Mouse (Mus musculus) fat pad, adult 2 months (tissue): ENCODE results near the gene Rdh16f2.
"Not testable (repeated sequence)": the region's sequence is repeated elsewhere in the genome, so short reads cannot be mapped to it uniquely, and the experiment has no call there.

Experiments
- DNase-seq: peaks from one replicate; pipeline ENCODE4 v3.0.0-alpha.2; 2011; ENCODE audit warnings: low read depth, low spot score; ENCODE audit errors: extremely low read depth

Gene Rdh16f2

DNA sequence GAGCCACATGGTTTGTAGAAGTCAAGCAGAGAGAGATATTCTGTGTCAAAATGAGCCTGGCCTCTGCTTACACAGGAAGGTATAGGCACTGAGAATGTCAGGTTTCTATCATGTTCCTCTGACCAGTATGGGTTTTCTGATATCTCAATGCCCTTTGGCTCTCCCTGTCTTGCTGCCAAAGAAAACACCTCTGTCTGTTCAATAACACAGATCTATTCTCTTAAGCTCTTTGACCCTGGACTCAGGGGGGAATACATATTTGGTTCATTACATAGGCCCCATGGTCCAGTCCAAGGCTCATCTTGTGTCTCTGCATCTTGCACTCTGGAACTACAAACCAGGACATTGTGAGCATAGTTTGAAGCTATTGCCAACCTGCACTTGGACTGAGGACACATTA is 22.3 kb downstream of the Rdh16f2 start, which contains the start of gene Rdh7:
Gene Rdh7, minus strand, starts transcription at position 213 of the 400 bp plus-strand sequence.
- DNase-seq, result no peak

DNA sequence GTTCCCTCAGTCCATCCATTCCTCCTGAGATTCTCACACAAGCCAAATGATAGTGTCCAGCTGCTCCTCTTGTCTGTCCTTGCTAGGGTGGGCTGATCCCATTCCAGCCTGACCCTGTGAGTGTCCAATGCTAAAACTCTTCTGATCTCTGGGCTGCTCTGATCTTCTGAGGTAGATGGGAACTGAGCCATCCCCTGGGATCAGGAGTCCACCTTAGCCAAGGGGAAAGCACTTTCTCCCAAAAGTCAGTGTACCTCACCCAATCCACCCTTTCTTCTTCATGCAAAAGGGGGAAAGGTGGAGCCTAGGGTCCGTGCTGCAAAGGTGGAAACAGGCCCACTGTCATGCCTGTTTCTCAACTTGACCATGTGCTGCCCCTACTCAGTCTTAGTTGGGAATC is 25.2 kb downstream of the Rdh16f2 start:
- DNase-seq, result no peak

DNA sequence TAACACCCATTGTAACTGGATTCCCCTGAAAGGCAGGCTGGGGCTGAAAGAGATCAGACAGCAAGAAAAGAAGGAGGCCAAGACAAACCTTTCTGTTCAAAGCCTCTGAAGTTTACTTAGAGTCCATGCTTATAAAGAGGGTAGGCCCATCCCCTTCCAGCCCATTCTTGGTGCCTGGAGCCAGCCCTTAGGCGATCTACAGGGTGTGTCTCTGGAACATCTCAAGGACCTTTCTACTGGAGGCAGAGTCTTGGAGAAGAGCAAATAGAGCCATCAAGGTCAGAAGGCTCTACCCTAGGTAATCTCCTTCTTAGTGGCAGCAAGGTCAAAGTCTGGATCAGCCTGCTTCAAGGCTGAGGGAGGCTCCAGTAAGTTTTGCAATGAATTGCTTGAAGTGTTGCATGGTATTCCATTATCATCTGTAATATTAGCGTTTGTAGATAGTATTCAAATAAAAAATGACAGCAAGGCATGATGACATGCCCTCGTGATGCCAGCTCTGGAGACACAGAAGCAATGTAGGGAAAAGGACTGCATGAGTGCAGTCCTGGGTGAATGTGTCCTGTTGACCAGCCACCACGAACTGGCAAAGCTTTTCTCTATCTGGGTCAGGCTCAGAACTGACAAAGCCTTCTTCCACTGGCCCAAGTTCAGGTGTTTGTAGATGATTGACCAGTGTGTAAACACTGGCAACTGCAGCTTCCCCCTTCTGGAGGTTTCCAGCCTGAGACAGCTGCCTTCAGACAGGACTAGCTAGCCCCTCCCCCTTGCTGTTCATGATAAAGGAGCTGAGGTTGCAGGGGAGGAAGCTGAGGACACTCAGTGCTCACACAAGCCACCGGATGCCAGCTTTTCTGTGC is 27.1 kb downstream of the Rdh16f2 start:
- DNase-seq, result not testable (repeated sequence)

DNA sequence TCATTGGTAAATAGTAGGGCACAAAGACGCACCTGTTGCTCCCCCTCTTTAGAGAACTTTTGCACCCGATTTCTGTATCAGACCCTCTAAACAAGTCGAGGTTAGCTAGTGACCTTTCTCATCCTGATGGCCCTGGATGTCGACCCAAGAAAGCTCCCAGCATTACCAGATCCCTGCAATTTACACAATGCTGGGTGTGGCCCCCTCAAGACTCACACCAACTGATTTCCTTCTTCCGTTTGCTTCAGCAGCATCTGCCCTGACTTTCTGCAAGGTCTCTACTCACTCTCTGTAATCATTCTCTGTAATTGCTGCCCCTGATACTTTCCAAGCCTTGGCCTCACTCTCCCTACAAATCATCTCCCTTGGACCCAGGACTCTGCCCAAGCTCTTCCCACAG is 30.4 kb downstream of the Rdh16f2 start:
- DNase-seq, result no peak

DNA sequence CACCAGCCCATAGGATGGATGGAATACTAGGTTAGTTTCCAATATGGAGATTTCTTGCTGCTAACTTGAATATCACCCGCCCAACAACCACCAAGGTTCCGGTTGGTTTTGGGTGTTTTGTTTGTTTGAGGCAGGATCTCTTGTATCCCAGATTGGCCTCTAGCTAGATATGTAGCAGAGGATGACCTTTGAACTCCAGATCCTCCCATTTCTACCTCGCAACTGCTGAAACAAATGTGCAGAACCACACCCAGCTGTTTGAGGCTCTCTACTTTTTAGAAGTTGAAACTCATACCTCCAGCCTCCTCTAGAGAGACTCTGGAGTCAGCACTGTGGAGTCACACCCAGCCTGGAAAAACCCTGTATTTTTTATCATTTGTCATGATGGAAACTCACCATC is 31.2 kb downstream of the Rdh16f2 start:
- DNase-seq, result no peak

DNA sequence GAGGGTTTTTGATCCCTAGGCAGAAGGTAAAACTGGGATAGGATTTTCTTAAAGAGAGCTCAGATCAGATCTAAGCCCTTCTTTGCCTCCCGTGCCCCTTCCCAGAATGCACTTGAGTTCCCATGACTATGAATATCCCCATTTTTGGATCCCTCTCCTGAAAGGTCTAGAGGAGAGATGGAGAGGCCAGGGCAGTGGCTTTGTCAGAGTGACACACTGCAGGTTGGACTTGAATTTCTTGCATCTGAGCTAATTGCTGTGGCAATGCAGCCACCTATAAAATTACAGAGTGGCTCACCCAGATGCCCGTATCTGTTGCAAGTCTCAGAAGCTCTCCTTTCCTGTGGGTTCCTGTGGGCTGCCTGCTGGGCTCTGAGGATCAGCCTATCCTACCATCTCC is 31.9 kb downstream of the Rdh16f2 start, which contains the start of gene Sdr9c7:
Gene Sdr9c7, plus strand, starts transcription at position 301 of the 400 bp plus-strand sequence.
- no peak for DNase-seq

DNA sequence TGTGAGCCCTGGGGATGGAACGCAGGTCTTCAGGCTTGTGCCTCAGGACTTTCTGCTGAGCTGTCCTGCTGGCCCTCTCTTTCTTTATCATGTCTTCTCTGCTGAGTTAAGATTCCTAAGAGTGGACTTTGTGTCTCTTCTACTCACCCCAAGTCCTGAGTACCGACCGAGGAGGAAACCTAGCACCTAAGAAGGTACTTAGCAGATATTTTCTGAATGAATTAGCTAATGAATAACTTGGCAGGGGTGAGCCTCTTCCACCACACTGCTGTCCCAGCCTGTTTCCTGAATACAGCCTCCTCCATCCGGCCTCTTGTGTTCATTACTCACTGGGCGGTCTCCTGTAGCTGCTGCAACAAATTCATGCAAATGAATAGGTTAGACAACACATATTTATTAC is 33.5 kb downstream of the Rdh16f2 start:
- no peak for DNase-seq

DNA sequence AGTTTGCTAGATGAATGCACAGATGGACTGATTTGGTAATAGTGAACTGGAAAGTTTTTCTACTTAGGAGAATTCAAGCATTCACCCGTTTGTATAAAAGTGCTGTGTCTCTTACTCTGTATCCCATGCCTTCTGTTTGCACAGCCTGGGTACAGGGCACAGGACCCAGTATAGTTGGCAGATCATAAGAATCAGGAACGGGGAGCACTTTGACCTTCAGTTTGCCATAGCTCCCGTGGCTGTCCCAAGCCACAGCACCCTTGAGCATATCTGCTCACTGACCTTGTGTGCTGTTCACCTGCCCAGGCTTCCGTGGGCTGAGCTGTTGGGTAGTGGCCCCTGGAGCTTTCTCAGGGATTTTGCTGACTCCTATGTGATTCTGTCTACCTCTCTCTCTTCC is 35.5 kb downstream of the Rdh16f2 start:
- DNase-seq, result no peak

DNA sequence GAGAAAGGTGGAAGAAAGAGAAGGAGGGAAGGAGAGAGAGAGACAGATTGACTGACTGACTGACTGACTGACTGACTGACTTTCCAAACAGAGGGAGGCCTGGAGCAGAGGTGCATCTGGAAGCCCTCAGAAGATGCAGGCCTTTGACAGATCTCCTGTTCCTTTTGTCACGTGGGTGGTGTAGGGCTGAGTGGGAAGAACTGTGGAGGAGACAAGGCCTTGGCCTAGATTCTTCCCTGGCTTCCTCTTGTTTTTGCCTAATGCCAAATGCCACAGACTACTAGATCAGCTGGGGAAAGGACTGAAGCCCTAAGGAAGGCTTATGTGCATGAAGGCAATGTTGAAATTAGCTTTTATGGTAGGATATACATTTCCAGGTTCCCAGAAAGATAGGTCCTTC is 36.8 kb downstream of the Rdh16f2 start:
- DNase-seq, result no peak

DNA sequence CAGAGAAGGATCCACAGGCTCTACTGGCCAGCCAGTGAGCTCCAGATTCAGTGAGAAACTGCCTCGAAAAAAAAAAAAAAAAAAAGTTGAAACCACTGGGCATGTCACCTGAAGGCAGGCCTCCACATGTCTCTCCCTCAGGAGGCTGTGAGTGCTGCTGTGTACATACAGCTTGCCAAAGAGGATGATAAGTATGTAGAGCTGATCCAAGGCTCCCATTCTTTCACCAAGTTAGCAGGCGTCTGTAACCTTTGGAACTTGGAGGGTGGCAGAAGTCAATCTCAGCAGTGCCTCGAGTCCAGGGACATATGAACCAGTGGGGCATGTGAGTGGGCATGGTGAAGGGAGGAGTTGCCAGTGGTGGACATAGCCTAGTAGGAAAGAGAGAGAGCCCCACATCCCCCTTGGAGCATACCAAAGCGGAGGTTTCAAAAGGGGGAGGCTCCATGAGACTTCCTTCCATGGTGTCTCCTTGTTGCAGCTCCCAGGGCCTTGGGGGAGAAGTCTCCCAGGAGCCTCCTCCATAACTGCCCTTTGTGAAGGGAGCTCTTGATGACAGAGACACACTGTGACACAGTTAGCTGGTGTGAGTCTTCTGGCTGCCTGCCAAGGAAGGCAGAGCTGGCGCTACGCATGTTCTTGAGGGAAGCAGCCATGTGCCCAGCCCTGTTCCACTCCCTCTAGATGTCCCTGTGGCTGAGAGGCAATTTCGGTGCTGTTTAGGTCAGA is 38.6 kb downstream of the Rdh16f2 start:
- no peak for DNase-seq

DNA sequence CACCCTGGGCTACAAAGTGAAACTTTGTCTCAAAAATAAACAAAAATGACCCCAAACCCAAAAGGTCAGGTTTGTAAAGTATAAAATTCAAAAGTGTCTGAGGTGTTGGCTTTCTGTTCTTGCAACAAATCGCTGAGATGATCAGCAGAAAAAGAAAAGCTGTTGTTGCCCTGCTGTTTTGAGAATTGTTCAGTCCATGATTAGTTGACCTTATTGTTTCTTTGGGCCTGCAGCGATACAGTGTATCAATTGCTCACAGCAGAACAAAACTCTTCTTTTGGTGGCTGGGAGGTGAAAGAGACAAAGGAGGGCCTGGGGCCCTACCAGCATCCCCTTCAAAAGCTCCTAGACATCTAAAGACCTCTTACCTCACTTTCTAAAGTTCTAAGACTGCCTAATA is 39.9 kb downstream of the Rdh16f2 start:
- no peak for DNase-seq

DNA sequence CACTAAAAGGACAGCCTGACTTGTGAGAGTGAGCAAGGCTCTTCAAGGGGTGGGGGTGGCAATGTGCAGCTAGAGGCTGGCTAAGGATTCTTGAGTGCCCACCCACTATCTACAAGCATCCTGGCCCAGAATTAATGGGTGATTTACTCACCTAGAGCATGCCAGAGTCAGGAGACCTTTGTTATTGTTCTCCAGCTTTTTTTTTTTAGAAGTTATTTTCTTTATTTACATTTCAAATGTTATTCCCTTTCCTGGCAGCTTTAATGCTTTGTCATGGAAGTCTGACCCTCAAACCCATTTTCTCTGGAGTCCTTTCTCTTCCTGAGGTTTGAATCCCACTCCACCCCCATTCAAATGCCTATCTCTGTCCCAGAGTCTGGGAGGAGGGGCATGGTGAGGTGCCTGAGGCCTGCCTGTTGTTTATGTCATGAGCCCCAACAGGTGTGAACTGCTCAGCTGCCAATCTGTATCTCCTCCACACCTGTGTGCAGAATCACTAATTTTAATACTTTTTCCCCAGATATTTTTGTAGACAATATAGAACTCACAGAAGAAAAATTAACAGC is 41.2 kb downstream of the Rdh16f2 start:
- DNase-seq, result no peak

DNA sequence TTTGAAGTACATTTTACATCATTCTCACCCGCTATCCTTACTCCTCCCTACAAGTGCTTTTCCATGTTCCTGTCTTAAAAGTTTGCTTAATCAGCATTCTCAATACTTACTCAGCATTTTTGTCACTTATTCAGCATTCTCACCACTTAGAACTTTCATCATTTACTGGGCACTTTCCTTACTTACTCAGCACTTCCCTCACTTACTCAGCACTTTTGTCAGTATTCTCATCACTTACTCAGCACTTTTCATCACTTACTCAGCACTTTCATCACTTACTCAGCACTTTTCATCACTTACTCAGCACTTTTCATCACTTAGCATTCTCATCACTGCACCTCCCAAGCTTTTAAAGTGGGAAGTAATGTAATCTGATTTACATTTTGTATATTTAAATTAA is 49.3 kb downstream of the Rdh16f2 start:
- DNase-seq, result no peak

DNA sequence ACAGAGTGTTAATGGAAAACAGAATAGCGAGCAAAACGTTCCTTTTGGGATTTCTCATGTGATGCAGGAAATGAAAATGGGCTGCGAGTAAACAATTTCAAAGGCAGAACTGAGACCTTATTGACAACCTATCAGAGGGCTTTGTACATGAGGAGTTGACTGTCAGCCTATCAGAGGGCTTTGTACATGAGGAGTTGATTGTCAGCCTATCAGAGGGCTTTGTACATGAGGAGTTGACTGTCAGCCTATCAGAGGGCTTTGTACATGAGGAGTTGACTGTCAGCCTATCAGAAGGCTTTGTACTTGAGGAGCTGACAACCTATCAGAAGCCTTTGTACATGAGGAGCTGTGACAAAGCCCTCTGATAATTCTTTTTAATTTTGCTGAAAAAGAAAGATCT is 50.9 kb downstream of the Rdh16f2 start:
- DNase-seq, result not testable (repeated sequence)

DNA sequence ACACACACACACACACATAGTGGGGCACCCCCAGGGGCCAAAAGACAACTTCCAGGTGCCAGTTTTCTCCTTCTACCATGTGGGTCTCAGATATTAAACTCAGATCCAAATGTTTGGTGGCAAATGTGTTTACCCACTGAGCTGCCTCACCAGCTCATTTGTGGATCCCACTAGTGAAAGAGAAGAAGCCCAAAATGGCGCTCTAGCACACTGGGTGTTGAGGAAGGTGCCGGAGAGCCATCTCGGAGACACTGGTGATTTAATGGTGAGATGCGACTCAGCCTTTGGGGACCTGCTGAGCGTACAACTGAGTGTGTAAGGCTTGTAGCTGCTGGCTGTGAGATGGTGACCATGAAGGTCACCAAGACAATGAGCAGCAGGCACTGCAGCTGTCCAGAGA is 51.4 kb downstream of the Rdh16f2 start:
- DNase-seq, result no peak

DNA sequence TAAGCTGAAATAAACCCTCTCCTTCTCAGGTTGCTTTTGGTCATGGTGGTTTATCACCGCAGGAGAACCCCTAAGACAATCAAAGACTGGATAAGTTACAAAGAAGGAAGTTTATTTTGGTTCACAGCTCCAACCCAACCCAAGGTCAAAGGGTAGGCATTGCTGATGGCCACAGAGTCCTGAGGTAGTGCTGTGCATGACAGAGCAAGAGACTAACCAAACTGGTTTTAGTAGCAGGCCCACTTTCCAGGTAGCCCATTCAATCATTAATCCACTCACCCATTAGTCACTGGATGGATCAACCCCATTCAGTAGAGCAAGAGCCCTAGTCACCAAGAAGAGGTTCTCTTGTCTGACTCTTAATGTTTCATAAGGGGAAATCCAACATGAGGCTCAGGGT is 56.0 kb downstream of the Rdh16f2 start:
- no peak for DNase-seq

DNA sequence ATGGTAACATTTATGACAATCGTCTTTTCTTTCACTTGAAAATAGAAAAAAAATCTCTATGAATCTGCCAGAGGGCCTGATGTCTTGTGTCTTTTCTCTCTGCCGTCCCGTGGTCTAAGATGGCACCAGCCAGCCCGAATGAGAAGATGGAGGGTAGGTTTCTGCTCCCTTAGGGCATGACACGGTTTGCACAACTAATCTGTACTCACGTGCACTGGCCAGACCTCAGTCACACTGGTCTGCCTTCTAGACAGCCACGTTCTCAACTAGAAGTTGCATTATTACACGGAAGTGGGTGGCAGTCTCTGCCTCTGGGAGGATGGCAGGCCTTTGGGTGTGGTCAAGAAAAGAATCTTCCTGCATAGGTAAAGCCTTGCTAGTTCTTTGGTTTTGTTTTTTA is 56.8 kb downstream of the Rdh16f2 start:
- no peak for DNase-seq

DNA sequence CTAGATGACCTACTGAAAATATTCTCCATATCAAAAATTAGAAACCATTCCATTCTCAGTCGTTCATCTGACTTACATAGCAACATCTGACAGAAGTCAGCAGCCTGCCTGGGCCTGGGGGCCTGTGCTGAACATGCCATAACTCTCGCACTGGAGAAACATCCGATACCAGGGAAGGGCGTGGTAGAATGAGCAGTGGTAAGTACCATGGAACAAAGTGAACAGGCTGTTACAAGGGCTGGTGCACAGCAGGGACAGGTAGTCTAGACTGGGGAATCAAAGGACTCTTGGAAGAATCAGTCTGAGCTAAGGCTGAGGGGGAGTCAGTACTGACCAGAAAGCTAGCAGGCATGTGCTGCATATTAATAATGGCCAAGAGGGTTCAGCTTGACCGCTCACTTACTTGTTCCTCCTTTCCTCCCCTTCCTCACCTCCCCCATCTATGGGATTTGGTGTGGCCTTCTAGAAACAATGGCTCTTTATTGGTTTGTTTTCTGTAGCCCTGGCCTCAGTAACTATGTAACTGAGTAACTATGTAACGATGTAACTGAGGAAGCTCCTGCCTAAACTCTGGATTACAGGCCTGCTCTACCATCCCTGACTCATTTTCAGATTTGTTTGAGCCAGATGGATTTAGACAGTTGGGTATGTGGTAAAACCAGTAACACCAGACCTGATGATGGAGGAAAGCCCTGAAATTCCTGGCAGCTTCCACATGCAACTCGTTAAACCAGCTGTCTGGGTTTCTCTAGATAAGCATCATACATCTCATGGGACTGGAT is 58.5 kb downstream of the Rdh16f2 start:
- peak; percentile 95 for DNase-seq
